Mouse (Mus musculus) heart, embryonic 15.5 days (tissue): ENCODE data around the gene Anxa7. TPM values are rescaled to one million over a fixed set of nuclear protein-coding genes. Genes with fewer than 3 reads are reported as not detected.

Source experiments
- ATAC-seq: fragments of 200-750 bp; cut with Nextera tagmentation; replicated peaks from 2 replicates; pipeline ENCODE4 v1.8.0; 2017; ENCODE audit warnings: low read depth, moderate TSS enrichment; ENCODE audit not compliant: insufficient number of reproducible peaks, insufficient read depth, low FRiP score
- H3K27ac ChIP-seq: fragments of 300-500 bp; sonication (generic); 2 replicates; pipeline ENCODE4 v1.5.1; 2015; ENCODE audit warnings: mild to moderate bottlenecking, inconsistent platforms
- H3K27me3 ChIP-seq: fragments of 300-500 bp; sonication (generic); 2 replicates; pipeline ENCODE4 v1.6.1; 2015; ENCODE audit warnings: inconsistent platforms
- H3K36me3 ChIP-seq: fragments of 300-500 bp; sonication (generic); 2 replicates; pipeline ENCODE4 v1.6.1; 2015; ENCODE audit warnings: mild to moderate bottlenecking, inconsistent platforms
- H3K4me1 ChIP-seq: fragments of 300-500 bp; sonication (generic); replicated peaks from 2 replicates; pipeline ENCODE4 v1.6.1; 2015; ENCODE audit warnings: inconsistent platforms
- H3K4me2 ChIP-seq: fragments of 300-500 bp; sonication (generic); 2 replicates; pipeline ENCODE4 v1.6.1; 2015; ENCODE audit warnings: inconsistent platforms, mild to moderate bottlenecking, moderate library complexity
- H3K4me3 ChIP-seq: fragments of 300-500 bp; sonication (generic); 2 replicates; pipeline ENCODE4 v1.5.1; 2015; ENCODE audit warnings: mild to moderate bottlenecking, inconsistent platforms
- H3K9ac ChIP-seq: fragments of 300-500 bp; sonication (generic); 2 replicates; pipeline ENCODE4 v1.6.1; 2015; ENCODE audit warnings: mild to moderate bottlenecking, inconsistent platforms
- H3K9me3 ChIP-seq: fragments of 300-500 bp; sonication (generic); replicated peaks from 2 replicates; pipeline ENCODE4 v1.6.1; 2016; ENCODE audit warnings: inconsistent platforms
- WGBS: fragments of 180-500 bp; shearing (Covaris S2); methylation state at CpG from one replicate; pipeline ENCODE4 v1.1.7; 2015; ENCODE audit warnings: mixed read lengths; 5-methylcytosine and 5-hydroxymethylcytosine counted together
- polyA plus RNA-seq: library from polyadenylated mRNA; unstranded; fragments of >200 nt; fragmentation: Nextera tagmentation; extraction: Ambion mirVana; gene quantifications from 2 replicates; pipeline ENCODE4 v1.2.1, GENCODE M21; 2015

The Anxa7 gene
- polyA plus RNA-seq, 1 experiment from 2014 or later = 40.6 TPM

DNA sequence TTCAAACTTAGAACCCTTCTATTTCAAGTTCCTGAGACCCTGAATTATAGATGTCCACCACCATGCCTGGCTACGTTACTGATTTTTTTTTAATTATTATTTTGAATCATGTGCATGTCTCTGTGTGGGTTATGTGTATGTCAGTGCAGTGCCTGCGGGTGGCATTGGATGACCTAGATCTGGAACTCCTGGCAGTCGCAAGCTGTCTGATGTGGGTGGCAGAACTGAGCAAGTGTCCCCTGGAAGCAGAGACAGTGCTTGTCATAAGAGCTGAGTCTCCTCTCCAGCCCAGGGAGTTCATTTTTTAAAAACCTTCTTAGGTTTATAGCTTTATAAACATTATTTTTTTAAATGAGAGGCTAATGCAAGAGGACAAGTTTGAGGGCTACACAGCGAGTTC is 47.5 kb downstream of the Anxa7 start:
- Histone ChIP-seq H3K9me3 (no peaks in the 10 kb centered on the region), H3K27me3 (no peaks in the 10 kb centered on the region), H3K27ac (no peak overlapping the region), H3K4me3 (no peak overlapping the region), H3K36me3 (no peaks in the 10 kb centered on the region), H3K4me2 (no peak overlapping the region), H3K4me1 (no peaks in the 10 kb centered on the region), H3K9ac (no peak overlapping the region)
- 81% methylated on average over 4 of the region's 4 CpGs for WGBS
- ATAC-seq = no peak

DNA sequence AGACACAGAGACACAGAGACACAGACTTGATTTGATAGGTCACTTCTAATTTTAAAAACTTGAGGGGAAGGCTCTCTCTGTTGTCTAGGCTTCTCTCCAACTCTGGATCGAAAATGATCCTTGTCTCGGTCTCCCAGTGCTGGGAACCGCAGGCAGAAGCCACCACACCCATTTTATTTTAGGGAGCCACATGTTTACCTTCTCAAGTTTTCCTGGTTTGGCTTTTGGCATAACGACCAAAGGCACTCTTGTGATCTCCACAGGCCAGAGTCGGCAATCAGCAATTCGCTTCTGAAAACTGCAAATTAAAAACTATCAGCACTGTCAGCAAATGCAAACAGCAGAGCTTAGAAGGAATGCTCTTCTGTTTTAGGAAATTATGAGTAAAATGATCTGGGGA is 48.2 kb downstream of the Anxa7 start:
- 62% methylated on average over 6 of the region's 6 CpGs for WGBS
- H3K27me3 ChIP-seq = no peaks in the 10 kb centered on the region
- H3K4me1 ChIP-seq = no peaks in the 10 kb centered on the region

DNA sequence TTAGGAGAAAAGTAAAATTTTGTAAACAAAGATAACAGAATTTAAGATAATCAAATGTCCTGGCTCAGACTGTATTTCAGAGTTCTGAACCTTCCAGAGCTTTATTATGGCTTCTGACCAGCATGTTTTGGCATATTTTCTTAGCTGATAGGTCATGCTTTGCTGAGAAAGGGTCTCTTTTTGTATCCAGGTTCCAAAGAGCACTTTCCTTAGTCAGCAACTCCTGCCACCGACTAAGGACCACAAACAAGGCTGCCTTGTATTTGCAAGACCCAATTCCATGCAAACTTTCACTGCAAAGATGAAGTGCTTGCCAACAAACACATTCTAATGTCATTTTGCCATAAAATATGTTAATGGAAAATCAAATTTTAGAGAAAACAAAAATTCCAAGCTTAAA is 50.1 kb downstream of the Anxa7 start:
- no peak overlapping the region for H3K9ac ChIP-seq
- H3K27ac ChIP-seq = no peak overlapping the region
- H3K27me3 ChIP-seq = no peaks in the 10 kb centered on the region
- H3K9me3 ChIP-seq = no peaks in the 10 kb centered on the region
- whole genome bisulfite sequencing = 47% methylated on average over 1 of the region's 1 CpGs
- no peak overlapping the region for H3K4me2 ChIP-seq
- no peaks in the 10 kb centered on the region for H3K36me3 ChIP-seq
- no peaks in the 10 kb centered on the region for H3K4me1 ChIP-seq
- ATAC-seq = no peak
- H3K4me3 ChIP-seq = no peak overlapping the region

More for the DNA sequence above, 48.2 kb downstream of the Anxa7 start:
- ATAC-seq = no peak
- Histone ChIP-seq H3K4me2 (no peak overlapping the region), H3K4me3 (no peak overlapping the region), H3K9ac (no peak overlapping the region), H3K9me3 (no peaks in the 10 kb centered on the region), H3K27ac (no peak overlapping the region), H3K36me3 (no peaks in the 10 kb centered on the region)

DNA sequence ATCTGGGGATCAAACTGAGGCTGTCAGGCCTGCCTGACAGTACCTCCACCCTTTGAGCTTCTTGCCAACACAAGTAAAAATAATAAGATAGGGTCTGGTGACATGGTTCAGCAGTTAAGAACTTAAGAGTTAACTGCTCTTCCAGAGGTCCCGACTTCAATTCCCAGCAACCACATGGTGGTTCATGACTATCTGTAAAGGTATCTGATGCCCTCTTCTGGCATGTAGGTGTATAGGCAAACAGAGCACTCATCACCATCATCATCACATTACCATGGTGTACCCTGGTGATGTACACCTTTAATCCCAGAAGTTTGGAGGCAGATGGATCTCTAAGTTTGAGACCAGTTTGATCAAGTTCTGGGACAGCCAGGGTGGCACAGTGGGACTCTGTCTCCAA is 51.3 kb downstream of the Anxa7 start:
- H3K27me3 ChIP-seq = no peaks in the 10 kb centered on the region
- no peak for ATAC-seq
- no peaks in the 10 kb centered on the region for H3K9me3 ChIP-seq
- WGBS = 38% methylated on average over 1 of the region's 1 CpGs
- no peaks in the 10 kb centered on the region for H3K4me1 ChIP-seq
- H3K9ac ChIP-seq = no peak overlapping the region
- H3K4me3 ChIP-seq = no peak overlapping the region
- H3K27ac ChIP-seq = no peak overlapping the region
- H3K4me2 ChIP-seq = no peak overlapping the region
- no peaks in the 10 kb centered on the region for H3K36me3 ChIP-seq

DNA sequence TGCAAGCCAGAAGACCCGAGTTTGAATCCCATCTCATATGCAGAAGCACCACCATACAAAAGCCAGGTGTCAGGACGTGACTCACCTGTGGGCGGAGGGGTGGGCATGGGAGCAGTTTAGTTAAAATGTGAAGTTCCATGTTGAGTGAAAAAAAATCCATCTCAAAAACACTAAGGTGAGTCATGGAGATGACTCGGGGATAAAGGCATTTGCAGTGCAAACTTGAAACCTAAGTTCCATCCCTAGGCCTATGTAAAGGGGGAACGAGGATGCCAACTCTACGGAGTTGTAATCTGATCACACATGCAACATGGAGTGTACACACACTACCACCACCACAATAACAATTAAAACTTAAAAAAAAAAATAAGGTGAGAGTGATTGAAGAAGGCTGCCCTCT is 56.9 kb downstream of the Anxa7 start:
- Histone ChIP-seq H3K27me3 (no peaks in the 10 kb centered on the region), H3K27ac (no peak overlapping the region), H3K9me3 (no peaks in the 10 kb centered on the region), H3K9ac (no peak overlapping the region), H3K4me1 (0 out of 2 replicates have a peak, but pooled peaks cover 3% of the 10 kb centered on the region), H3K4me3 (no peak overlapping the region), H3K36me3 (no peaks in the 10 kb centered on the region), H3K4me2 (no peak overlapping the region)
- ATAC-seq = no peak
- WGBS = 86% methylated on average over 6 of the region's 6 CpGs

DNA sequence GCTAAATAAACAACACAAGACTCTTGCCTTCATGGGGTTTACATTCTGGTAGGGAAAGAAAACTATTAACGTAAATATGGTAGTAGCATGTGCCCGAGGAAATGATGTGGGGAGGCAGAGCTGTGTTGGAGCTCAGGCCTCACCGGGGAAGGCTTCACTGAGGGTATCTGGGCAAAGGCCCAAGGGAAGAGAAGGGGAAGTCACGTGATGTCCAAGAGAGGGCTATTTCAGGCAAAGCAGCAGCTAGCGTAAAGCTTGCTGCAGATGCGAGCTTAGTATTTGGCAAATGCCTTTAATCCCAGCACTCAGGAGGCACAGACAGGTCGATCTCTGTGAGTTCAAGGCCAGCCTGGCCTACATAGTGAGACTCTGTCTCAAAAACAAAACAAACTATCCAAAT is 57.7 kb downstream of the Anxa7 start:
- H3K4me2 ChIP-seq = no peak overlapping the region
- no peak for ATAC-seq
- no peaks in the 10 kb centered on the region for H3K9me3 ChIP-seq
- 0 out of 2 replicates have a peak, but pooled peaks cover 3% of the 10 kb centered on the region for H3K4me1 ChIP-seq
- no peaks in the 10 kb centered on the region for H3K27me3 ChIP-seq
- no peaks in the 10 kb centered on the region for H3K36me3 ChIP-seq
- H3K4me3 ChIP-seq = no peak overlapping the region
- H3K27ac ChIP-seq = no peak overlapping the region
- H3K9ac ChIP-seq = no peak overlapping the region
- WGBS = 41% methylated on average over 7 of the region's 7 CpGs

Other genes with a start within 250 kb of the Anxa7 start
- gene Kcnk16, start 210.9 kb downstream of the Anxa7 start, polyA plus RNA-seq = 0.13 and 0.44 TPM in 2 replicates
- 14.4 and 14.8 TPM in 2 replicates for gene Nudt13, start 185.4 kb downstream of the Anxa7 start, polyA plus RNA-seq
- gene Ecd, start 132.0 kb downstream of the Anxa7 start, polyA plus RNA-seq = 28.2 and 37.5 TPM in 2 replicates
- gene Fam149b, start 132.0 kb downstream of the Anxa7 start, polyA plus RNA-seq = 23.1 and 27.3 TPM in 2 replicates
- 89.5 and 99.0 TPM in 2 replicates for gene Dnajc9, start 91.2 kb downstream of the Anxa7 start, polyA plus RNA-seq
- gene Mrps16, start 86.5 kb downstream of the Anxa7 start, polyA plus RNA-seq = 88.5 and 98.2 TPM in 2 replicates
- 0.40 and 0.46 TPM in 2 replicates for gene Cfap70, start 27.9 kb downstream of the Anxa7 start, polyA plus RNA-seq
- gene Mss51, start 16.8 kb upstream of the Anxa7 start, polyA plus RNA-seq = 0.45 and 0.56 TPM in 2 replicates
- 30.6 and 34.9 TPM in 2 replicates for gene Ppp3cb, start 66.4 kb upstream of the Anxa7 start, polyA plus RNA-seq
- 4.0 and 4.8 TPM in 2 replicates for gene Usp54, start 160.9 kb upstream of the Anxa7 start, polyA plus RNA-seq
- gene Myoz1, start 176.4 kb upstream of the Anxa7 start, polyA plus RNA-seq = 10.2 and 11.6 TPM in 2 replicates
- gene Synpo2l, start 188.2 kb upstream of the Anxa7 start, polyA plus RNA-seq = 167 and 174 TPM in 2 replicates
- 57.3 and 82.4 TPM in 2 replicates for gene Sec24c, start 194.2 kb upstream of the Anxa7 start, polyA plus RNA-seq
- 19.0 and 23.9 TPM in 2 replicates for gene Fut11, start 214.8 kb upstream of the Anxa7 start, polyA plus RNA-seq
- 159 and 218 TPM in 2 replicates for gene Chchd1, start 222.9 kb upstream of the Anxa7 start, polyA plus RNA-seq
- gene Zswim8, start 227.4 kb upstream of the Anxa7 start, polyA plus RNA-seq = 18.2 and 24.7 TPM in 2 replicates